Mouse (Mus musculus): ENCODE measurements at regions not wholly inside any gene's neighbourhood (a gene's known extent, or its start where the extent isn't known, plus 50 kb on each side); places are given as distances from the start of the nearest gene placed in this dataset.

DNA sequence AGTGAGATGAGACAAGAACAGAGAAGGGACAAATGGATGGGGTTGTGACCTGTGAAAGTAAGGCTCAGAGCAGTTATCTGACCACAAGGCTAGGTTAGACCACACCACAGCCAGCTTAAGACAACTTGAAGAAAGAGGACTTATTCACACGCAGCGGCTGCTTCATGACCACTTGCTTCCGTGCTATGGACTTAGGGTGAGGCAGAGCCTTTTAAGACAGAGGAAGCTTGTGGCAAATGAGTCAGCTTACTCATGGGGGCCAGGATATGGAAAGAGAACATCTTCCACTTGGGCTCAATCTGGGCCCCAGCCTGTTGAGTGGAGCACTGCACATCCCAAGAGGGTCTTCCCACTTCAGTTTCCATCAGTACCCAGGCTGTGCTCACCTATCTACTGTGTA is 267.4 kb downstream of the Irs2 start:
- TF ChIP-seq GATA1 (IDR thresholded peaks at IDR 0.05; ENCODE audit: low read length) (no peak), TAL1 (IDR thresholded peaks at IDR 0.05; ENCODE audit: low read length) (no peak)
